Mouse (Mus musculus): ENCODE results near the gene 1700024G13Rik.
A peak's percentile ranks its signal among the peaks of the same experiment; 100 is the strongest.
"Not testable (repeated sequence)": the region's sequence is repeated elsewhere in the genome, so short reads cannot be mapped to it uniquely, and the experiment has no call there.

Gene 1700024G13Rik

GRCm38 (mm10) chr14:32388196-32388595 lies at the start of gene 1700024G13Rik:
TSS of gene 1700024G13Rik (minus strand) at chr14:32388391.
- peak; percentile 86 to 89 for DNase-seq

GRCm38 (mm10) chr14:32437352-32437793 lies 49.2 kb upstream of the 1700024G13Rik start:
- peak in 1 of 2 experiments; percentile 17 for DNase-seq

GRCm38 (mm10) chr14:32429030-32429602 lies 40.9 kb upstream of the 1700024G13Rik start:
- no peak for DNase-seq

GRCm38 (mm10) chr14:32423946-32424345 lies 35.8 kb upstream of the 1700024G13Rik start:
- no peak for DNase-seq

- peak; percentile 14 to 23 for DNase-seq
Measured at GRCm38 (mm10) chr14:32418747-32419146, 30.6 kb upstream of the 1700024G13Rik start.

GRCm38 (mm10) chr14:32412075-32412474 lies 23.9 kb upstream of the 1700024G13Rik start:
- no peak for DNase-seq

GRCm38 (mm10) chr14:32410084-32410483 lies 21.9 kb upstream of the 1700024G13Rik start:
- DNase-seq, result no peak

GRCm38 (mm10) chr14:32405399-32405798 lies 17.2 kb upstream of the 1700024G13Rik start:
- DNase-seq, result not testable (repeated sequence)

- DNase-seq, result peak; percentile 10 to 24
Measured at GRCm38 (mm10) chr14:32381619-32382018, 6.6 kb downstream of the 1700024G13Rik start.

GRCm38 (mm10) chr14:32381066-32381465 lies 7.1 kb downstream of the 1700024G13Rik start:
- DNase-seq, result no peak

GRCm38 (mm10) chr14:32380099-32380480 lies 8.1 kb downstream of the 1700024G13Rik start:
- no peak for DNase-seq

- DNase-seq, result peak; percentile 12 to 16
Measured at GRCm38 (mm10) chr14:32379395-32380098, 8.6 kb downstream of the 1700024G13Rik start.

- no peak for DNase-seq
Measured at GRCm38 (mm10) chr14:32372510-32372909, 15.7 kb downstream of the 1700024G13Rik start.

GRCm38 (mm10) chr14:32369756-32370155 lies 18.4 kb downstream of the 1700024G13Rik start:
- no peak for DNase-seq

GRCm38 (mm10) chr14:32364359-32364758 lies 23.8 kb downstream of the 1700024G13Rik start:
- DNase-seq, result no peak

- not testable (repeated sequence) for DNase-seq
Measured at GRCm38 (mm10) chr14:32351181-32351920, 36.8 kb downstream of the 1700024G13Rik start.

- DNase-seq, result no peak
Measured at GRCm38 (mm10) chr14:32347307-32347706, 40.9 kb downstream of the 1700024G13Rik start.

- DNase-seq, result no peak
Measured at GRCm38 (mm10) chr14:32344694-32345093, 43.5 kb downstream of the 1700024G13Rik start.

GRCm38 (mm10) chr14:32344176-32344575 lies 44.0 kb downstream of the 1700024G13Rik start:
- no peak for DNase-seq

- no peak for DNase-seq
Measured at GRCm38 (mm10) chr14:32341823-32342222, 46.4 kb downstream of the 1700024G13Rik start.

GRCm38 (mm10) chr14:32336547-32336946 lies 51.6 kb downstream of the 1700024G13Rik start:
- DNase-seq, result no peak

GRCm38 (mm10) chr14:32336021-32336420 lies 52.2 kb downstream of the 1700024G13Rik start:
- DNase-seq, result no peak
